Mouse (Mus musculus): ENCODE results near the gene Itpk1. TPM values are rescaled to one million over a fixed set of nuclear protein-coding genes. Genes with fewer than 3 reads are reported as not detected.

Gene Itpk1
- polyA plus RNA-seq, 1 experiment from 2014 or later = 4.3 TPM

GRCm38 (mm10) chr12:102551186-102551585 lies 153.5 kb downstream of the Itpk1 start:
- peak; percentile 84 for ATAC-seq
- Histone ChIP-seq H3K9ac (no peak overlapping the region), H3K4me2 (peak overlapping the region; percentile 26), H3K9me3 (replicated peaks) (no peaks in the 10 kb centered on the region), H3K27ac (no peak overlapping the region), H3K36me3 (no peaks in the 10 kb centered on the region), H3K27me3 (replicated peaks) (peaks cover 44% of the 10 kb centered on the region), H3K4me3 (no peak overlapping the region), H3K4me1 (peaks cover 20% of the 10 kb centered on the region; the same call in 1 of the 2 replicates)
- WGBS (ENCODE audit: insufficient replicate concordance) = 39% methylated on average over 3 of the region's 3 CpGs

GRCm38 (mm10) chr12:102550529-102550928 lies 154.2 kb downstream of the Itpk1 start:
- Histone ChIP-seq H3K9me3 (replicated peaks) (no peaks in the 10 kb centered on the region), H3K9ac (no peak overlapping the region), H3K4me1 (peaks cover 20% of the 10 kb centered on the region; the same call in 1 of the 2 replicates), H3K36me3 (no peaks in the 10 kb centered on the region), H3K27me3 (replicated peaks) (peaks cover 38% of the 10 kb centered on the region), H3K4me2 (peak overlapping the region; percentile 26), H3K4me3 (no peak overlapping the region), H3K27ac (no peak overlapping the region)
- WGBS (ENCODE audit: insufficient replicate concordance) = 4% methylated on average over 11 of the region's 11 CpGs
- ATAC-seq = no peak

GRCm38 (mm10) chr12:102545122-102545521 lies 159.6 kb downstream of the Itpk1 start:
- ATAC-seq = no peak
- peaks cover 4% of the 10 kb centered on the region; the same call in 1 of the 2 replicates for H3K27me3 ChIP-seq (replicated peaks)
- no peaks in the 10 kb centered on the region for H3K9me3 ChIP-seq (replicated peaks)
- no peaks in the 10 kb centered on the region for H3K36me3 ChIP-seq
- WGBS (ENCODE audit: insufficient replicate concordance) = 48% methylated on average over 6 of the region's 6 CpGs
- no peaks in the 10 kb centered on the region for H3K4me1 ChIP-seq
- no peak overlapping the region for H3K9ac ChIP-seq
- H3K27ac ChIP-seq = no peak overlapping the region
- no peak overlapping the region for H3K4me2 ChIP-seq
- no peak overlapping the region for H3K4me3 ChIP-seq

GRCm38 (mm10) chr12:102541168-102541567 lies 163.6 kb downstream of the Itpk1 start:
- Histone ChIP-seq H3K27ac (no peak overlapping the region), H3K27me3 (replicated peaks) (peaks cover 1% of the 10 kb centered on the region; the same call in 1 of the 2 replicates), H3K9me3 (replicated peaks) (no peaks in the 10 kb centered on the region), H3K4me2 (no peak overlapping the region), H3K36me3 (no peaks in the 10 kb centered on the region), H3K9ac (no peak overlapping the region), H3K4me3 (no peak overlapping the region), H3K4me1 (no peaks in the 10 kb centered on the region)
- 93% methylated on average over 7 of the region's 7 CpGs for WGBS (ENCODE audit: insufficient replicate concordance)
- ATAC-seq = no peak

GRCm38 (mm10) chr12:102540278-102540677 lies 164.5 kb downstream of the Itpk1 start:
- no peaks in the 10 kb centered on the region for H3K36me3 ChIP-seq
- ATAC-seq = no peak

GRCm38 (mm10) chr12:102535796-102536195 lies 168.9 kb downstream of the Itpk1 start:
- Histone ChIP-seq H3K9ac (no peak overlapping the region), H3K36me3 (no peaks in the 10 kb centered on the region), H3K4me2 (no peak overlapping the region), H3K4me1 (no peaks in the 10 kb centered on the region), H3K9me3 (replicated peaks) (no peaks in the 10 kb centered on the region), H3K27me3 (replicated peaks) (no peaks in the 10 kb centered on the region), H3K27ac (no peak overlapping the region), H3K4me3 (no peak overlapping the region)
- 56% methylated on average over 1 of the region's 1 CpGs for WGBS (ENCODE audit: insufficient replicate concordance)
- no peak for ATAC-seq

More at GRCm38 (mm10) chr12:102540278-102540677, 164.5 kb downstream of the Itpk1 start:
- no peak overlapping the region for H3K9ac ChIP-seq
- no peak overlapping the region for H3K4me3 ChIP-seq
- 60% methylated on average over 8 of the region's 8 CpGs for WGBS (ENCODE audit: insufficient replicate concordance)
- H3K27me3 ChIP-seq (replicated peaks) = no peaks in the 10 kb centered on the region; the same call in 1 of the 2 replicates
- no peaks in the 10 kb centered on the region for H3K4me1 ChIP-seq
- H3K4me2 ChIP-seq = no peak overlapping the region
- H3K27ac ChIP-seq = no peak overlapping the region
- no peaks in the 10 kb centered on the region for H3K9me3 ChIP-seq (replicated peaks)

- Histone ChIP-seq H3K9ac (no peak overlapping the region), H3K4me2 (no peak overlapping the region), H3K4me3 (no peak overlapping the region), H3K9me3 (replicated peaks) (no peaks in the 10 kb centered on the region), H3K36me3 (no peaks in the 10 kb centered on the region), H3K27ac (no peak overlapping the region), H3K27me3 (replicated peaks) (no peaks in the 10 kb centered on the region; the same call in 1 of the 2 replicates), H3K4me1 (peaks cover 12% of the 10 kb centered on the region; the same call in 1 of the 2 replicates)
- ATAC-seq = no peak
- WGBS (ENCODE audit: insufficient replicate concordance) = 44% methylated on average over 5 of the region's 5 CpGs
These were observed 176.7 kb downstream of the Itpk1 start for GRCm38 (mm10) chr12:102527989-102528388.

- Histone ChIP-seq H3K27me3 (replicated peaks) (no peaks in the 10 kb centered on the region; the same call in 1 of the 2 replicates), H3K4me2 (no peak overlapping the region), H3K4me3 (no peak overlapping the region), H3K36me3 (no peaks in the 10 kb centered on the region), H3K9ac (no peak overlapping the region), H3K9me3 (replicated peaks) (no peaks in the 10 kb centered on the region), H3K4me1 (peaks cover 12% of the 10 kb centered on the region; the same call in 1 of the 2 replicates), H3K27ac (no peak overlapping the region)
- WGBS (ENCODE audit: insufficient replicate concordance) = 13% methylated on average over 6 of the region's 6 CpGs
- no peak for ATAC-seq
These were observed 180.0 kb downstream of the Itpk1 start for GRCm38 (mm10) chr12:102524760-102525159.

GRCm38 (mm10) chr12:102524216-102524615 lies 180.5 kb downstream of the Itpk1 start:
- Histone ChIP-seq H3K4me2 (no peak overlapping the region), H3K9me3 (replicated peaks) (no peaks in the 10 kb centered on the region), H3K36me3 (no peaks in the 10 kb centered on the region), H3K4me1 (peaks cover 12% of the 10 kb centered on the region; the same call in 1 of the 2 replicates), H3K4me3 (no peak overlapping the region), H3K27ac (no peak overlapping the region), H3K27me3 (replicated peaks) (no peaks in the 10 kb centered on the region; the same call in 1 of the 2 replicates), H3K9ac (no peak overlapping the region)
- WGBS (ENCODE audit: insufficient replicate concordance) = 34% methylated on average over 3 of the region's 3 CpGs
- no peak for ATAC-seq

GRCm38 (mm10) chr12:102521777-102522319 lies 182.9 kb downstream of the Itpk1 start:
- ATAC-seq = no peak
- H3K4me2 ChIP-seq = no peak overlapping the region

GRCm38 (mm10) chr12:102519929-102520720 lies 184.6 kb downstream of the Itpk1 start:
- H3K9me3 ChIP-seq (replicated peaks) = no peaks in the 10 kb centered on the region
- no peak overlapping the region for H3K4me2 ChIP-seq
- no peak overlapping the region for H3K4me3 ChIP-seq
- no peak overlapping the region for H3K27ac ChIP-seq
- WGBS (ENCODE audit: insufficient replicate concordance) = 68% methylated on average over 12 of the region's 12 CpGs
- H3K27me3 ChIP-seq (replicated peaks) = no peaks in the 10 kb centered on the region
- no peak overlapping the region for H3K9ac ChIP-seq
- no peaks in the 10 kb centered on the region for H3K36me3 ChIP-seq
- H3K4me1 ChIP-seq = no peaks in the 10 kb centered on the region
- ATAC-seq = no peak

More at GRCm38 (mm10) chr12:102521777-102522319, 182.9 kb downstream of the Itpk1 start:
- no peaks in the 10 kb centered on the region for H3K4me1 ChIP-seq
- no peaks in the 10 kb centered on the region for H3K36me3 ChIP-seq
- H3K9ac ChIP-seq = no peak overlapping the region
- WGBS (ENCODE audit: insufficient replicate concordance) = 52% methylated on average over 13 of the region's 13 CpGs
- no peaks in the 10 kb centered on the region; the same call in 1 of the 2 replicates for H3K27me3 ChIP-seq (replicated peaks)
- H3K9me3 ChIP-seq (replicated peaks) = no peaks in the 10 kb centered on the region
- no peak overlapping the region for H3K4me3 ChIP-seq
- H3K27ac ChIP-seq = no peak overlapping the region
